Mouse (Mus musculus) kidney, postnatal 36 days (tissue): ENCODE data around the gene Kif5a.
A peak's percentile ranks its signal among the peaks of the same experiment; 100 is the strongest.

Experiments used
- DNase-seq, 2 experiments: peaks; one replicate each; pipeline ENCODE4 v3.0.0; 2021 to 2022; ENCODE audit warnings: mixed read lengths in 2 of 2

Kif5a gene

GRCm38 (mm10) chr10:127289573-127290191 is 26.5 kb upstream of the Kif5a start:
- peak; percentile 82 to 84 for DNase-seq

DNA sequence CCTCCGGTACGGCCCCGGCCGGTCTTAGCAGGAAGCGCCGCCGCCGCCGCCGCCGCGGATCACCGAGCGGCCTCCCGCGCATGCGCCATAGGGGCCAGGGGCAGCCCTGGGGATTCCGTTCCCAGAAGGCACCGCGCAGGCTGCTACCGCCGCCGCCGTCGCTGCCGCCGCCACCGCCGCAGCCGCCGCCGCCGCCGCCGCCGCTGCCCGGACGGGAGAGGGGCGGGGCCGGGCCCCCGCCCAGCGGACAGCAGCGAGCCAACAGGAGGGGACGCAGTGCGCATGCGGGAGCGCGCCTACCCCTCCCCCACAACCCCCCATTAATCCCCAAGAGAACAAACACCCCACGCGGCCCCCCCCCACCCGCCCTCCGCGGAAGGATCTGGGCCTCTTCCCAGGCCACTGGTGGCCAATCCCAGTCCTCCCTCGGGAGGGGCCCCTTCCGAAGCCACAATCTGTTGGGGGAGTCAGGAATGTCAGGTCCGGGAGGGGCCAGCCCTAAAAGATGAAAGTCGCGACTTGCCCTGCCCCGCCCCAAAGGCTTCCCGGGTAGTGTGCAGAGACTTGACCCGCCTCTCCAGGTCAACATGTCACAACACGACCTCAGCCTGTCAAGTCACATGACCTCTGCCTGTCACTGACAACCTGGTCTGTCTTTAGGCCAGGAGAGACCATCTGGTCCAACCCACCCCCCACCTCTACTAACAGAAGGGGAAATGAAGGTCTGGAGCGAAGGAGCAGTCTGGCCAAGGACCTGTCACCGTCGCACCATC is 25.8 kb upstream of the Kif5a start, which contains the start of gene Mbd6:
TSS of gene Mbd6 (minus strand) at position 219 of the 773 bp plus-strand sequence.
- peak; percentile 94 to 95 for DNase-seq

DNA sequence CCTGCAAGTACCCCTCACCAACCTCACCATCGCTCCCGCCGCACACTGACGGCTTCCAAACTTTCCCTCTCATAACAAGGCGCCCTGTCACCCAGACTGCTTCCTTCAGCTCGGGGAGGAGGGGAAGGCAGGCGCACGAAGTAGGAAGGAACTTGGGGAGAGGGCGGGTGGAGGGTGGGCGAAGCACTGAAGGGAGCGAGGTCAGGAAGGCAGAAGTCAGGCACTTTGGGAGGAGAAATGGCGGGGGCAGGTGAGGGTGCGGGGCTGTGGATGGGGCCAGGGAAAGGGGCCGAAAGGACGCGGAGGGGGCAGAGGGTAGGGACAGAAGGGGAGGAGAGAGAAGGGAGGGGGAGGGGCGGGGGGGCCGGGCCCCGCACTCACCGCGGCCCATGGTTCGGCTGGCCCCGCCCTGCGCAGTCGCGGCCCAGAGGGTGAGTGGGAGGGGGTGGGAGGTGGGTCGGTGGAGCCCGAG is 25.2 kb upstream of the Kif5a start:
- DNase-seq = peak; percentile 59 to 68

GRCm38 (mm10) chr10:127287936-127288293 is 24.8 kb upstream of the Kif5a start:
- DNase-seq = no peak

GRCm38 (mm10) chr10:127287271-127287935 is 24.3 kb upstream of the Kif5a start:
- no peak for DNase-seq

- no peak for DNase-seq
Measured at GRCm38 (mm10) chr10:127286730-127287129, 23.6 kb upstream of the Kif5a start.

DNA sequence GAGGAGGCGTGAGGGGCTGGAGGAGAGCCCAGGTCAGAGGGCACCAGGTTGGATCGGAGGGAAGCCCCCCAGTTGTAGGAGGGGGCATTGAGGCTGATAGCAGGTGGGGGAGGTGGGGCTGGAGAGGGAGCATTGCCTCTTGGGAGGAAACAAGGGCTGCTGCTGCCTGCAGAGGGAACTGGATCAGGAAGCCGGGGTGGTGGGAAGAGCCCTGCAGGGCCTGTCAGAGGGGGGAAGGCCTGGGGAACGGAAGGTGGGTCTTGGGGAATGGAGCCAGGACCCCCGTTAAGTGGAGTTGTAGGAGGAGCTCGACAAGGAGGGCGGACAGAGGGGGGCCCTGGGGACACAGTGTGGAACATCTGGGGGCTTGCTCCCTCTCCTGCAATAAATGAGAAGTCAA is 23.0 kb upstream of the Kif5a start:
- no peak for DNase-seq

DNA sequence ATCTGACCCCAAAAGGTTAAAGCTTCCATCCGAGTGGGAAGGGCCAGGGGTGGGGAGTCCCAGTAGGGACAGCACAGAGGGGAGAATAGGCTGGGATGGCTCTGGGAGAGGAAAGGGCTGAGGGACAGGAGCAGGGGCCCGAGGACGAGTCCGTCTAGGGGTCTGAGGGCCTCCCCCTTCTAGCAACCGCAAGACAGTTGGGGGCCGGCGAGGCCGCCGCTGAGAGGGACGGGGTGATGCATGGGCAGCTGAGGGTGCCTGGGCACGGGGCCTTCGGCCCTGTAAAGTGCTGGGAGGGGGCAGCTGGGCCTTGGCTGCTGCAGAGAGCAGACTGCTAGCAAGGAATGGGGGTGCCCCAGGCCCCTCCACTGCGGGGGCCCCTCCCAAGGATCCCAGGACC is 22.5 kb upstream of the Kif5a start:
- DNase-seq = no peak

- DNase-seq = no peak
Measured at GRCm38 (mm10) chr10:127284724-127285500, 21.8 kb upstream of the Kif5a start.

- no peak for DNase-seq
Measured at GRCm38 (mm10) chr10:127284105-127284622, 21.0 kb upstream of the Kif5a start.

GRCm38 (mm10) chr10:127282620-127283215 is 19.6 kb upstream of the Kif5a start:
- peak in 1 of 2 experiments; percentile 46 for DNase-seq

- DNase-seq = peak; percentile 29 to 53
Measured at GRCm38 (mm10) chr10:127281316-127281715, 18.2 kb upstream of the Kif5a start.

GRCm38 (mm10) chr10:127279730-127280129 is 16.6 kb upstream of the Kif5a start:
- DNase-seq = no peak

DNA sequence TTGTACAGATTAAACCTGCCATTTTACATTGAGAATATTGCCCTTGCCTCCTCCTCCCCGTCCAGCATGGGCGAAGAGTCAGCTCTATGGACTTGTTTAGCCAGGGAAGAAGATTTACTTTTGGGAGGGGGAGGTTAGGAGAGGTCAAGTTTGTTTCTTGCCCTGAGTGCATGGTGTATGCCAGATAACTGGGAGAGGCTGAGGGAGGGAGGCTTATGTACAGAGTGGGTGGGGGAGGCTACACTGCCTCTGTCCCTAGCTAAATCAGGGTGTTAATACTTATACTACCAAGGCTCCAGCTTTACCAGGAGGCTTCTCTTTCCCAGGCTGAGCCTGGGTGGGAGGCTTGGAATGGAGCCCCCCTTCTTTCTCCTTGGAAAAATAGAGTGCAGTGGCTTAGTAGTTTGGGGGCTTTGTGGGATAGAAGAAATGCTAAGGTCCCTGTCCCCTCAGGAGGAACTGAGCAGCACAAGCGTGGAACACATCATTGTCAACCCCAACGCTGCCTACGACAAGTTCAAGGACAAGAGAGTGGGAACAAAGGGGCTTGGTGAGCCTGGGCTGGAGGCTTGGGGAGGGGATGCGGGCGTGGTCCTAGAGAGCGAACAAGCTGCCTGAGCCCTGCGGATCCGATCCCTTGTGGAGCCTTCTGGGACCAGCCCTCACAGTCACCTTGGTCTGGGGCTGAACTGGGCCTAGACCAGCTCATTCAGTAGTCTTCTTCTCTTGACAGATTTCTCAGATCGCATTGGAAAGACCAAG is 11.3 kb upstream of the Kif5a start:
- DNase-seq = no peak

- no peak for DNase-seq
Measured at GRCm38 (mm10) chr10:127272371-127272770, 9.2 kb upstream of the Kif5a start.

DNA sequence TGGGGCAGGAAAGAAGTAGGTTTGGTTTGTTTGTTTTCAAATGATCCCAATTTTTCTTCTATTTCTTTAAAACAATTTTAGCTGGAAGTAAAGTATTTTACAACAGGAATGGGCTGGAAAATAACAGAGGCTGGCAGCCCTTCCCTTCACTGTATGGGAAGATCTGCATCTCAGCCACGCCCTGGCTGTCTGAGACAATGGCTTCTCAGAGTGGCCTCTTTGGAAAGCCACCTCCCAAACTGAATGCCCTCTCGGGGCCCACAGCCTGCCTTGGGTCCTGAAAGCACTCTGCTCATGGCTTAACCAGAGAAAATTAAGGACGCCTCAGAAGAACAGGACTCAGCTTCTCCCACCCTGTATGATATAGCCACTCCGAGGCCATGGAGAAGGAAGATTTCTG is 6.7 kb upstream of the Kif5a start:
- no peak for DNase-seq

- DNase-seq = no peak
Measured at GRCm38 (mm10) chr10:127269036-127269435, 5.9 kb upstream of the Kif5a start.

GRCm38 (mm10) chr10:127268401-127268800 is 5.3 kb upstream of the Kif5a start:
- DNase-seq = no peak

DNA sequence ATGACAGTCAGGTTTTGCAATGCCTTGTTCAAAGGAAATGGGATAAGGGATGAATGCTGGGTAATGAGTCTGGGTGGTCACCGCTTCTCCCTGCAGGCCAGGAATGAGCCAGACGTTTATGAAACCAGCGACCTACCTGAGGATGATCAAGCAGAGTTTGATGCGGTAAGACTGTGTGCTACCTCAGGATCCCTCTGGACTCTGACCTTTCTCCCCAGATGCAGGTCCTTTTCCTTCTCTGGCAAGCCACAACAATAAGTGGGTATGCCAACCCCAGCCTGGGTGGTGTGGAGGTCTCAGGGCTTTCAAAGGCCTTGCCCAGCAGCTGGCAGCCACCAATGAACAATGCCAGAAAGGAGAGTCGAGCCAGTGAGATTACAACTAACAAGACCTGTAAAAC is 4.2 kb upstream of the Kif5a start:
- peak; percentile 34 to 38 for DNase-seq

GRCm38 (mm10) chr10:127266112-127267091 is 3.3 kb upstream of the Kif5a start, which contains the start of gene Dctn2:
Gene Dctn2, plus strand, starts transcription at chr10:127266368.
- peak; percentile 96 to 98 for DNase-seq
